Mouse (Mus musculus): ENCODE measurements at regions not wholly inside any gene's neighbourhood (a gene's known extent, or its start where the extent isn't known, plus 50 kb on each side); places are given as distances from the start of the nearest gene placed in this dataset.

- no peak for TF ChIP-seq CTCF (IDR thresholded peaks at IDR 0.05)
- no peak for TF ChIP-seq EP300 (IDR thresholded peaks at IDR 0.05)
These were observed 115.4 kb downstream of the Cdh26 start for GRCm38 (mm10) chr2:178545601-178546352.
